Mouse (Mus musculus): ENCODE measurements at regions not wholly inside any gene's neighbourhood (a gene's known extent, or its start where the extent isn't known, plus 50 kb on each side); places are given as distances from the start of the nearest gene placed in this dataset.
A peak's percentile ranks its signal among the peaks of the same experiment; 100 is the strongest.

DNA sequence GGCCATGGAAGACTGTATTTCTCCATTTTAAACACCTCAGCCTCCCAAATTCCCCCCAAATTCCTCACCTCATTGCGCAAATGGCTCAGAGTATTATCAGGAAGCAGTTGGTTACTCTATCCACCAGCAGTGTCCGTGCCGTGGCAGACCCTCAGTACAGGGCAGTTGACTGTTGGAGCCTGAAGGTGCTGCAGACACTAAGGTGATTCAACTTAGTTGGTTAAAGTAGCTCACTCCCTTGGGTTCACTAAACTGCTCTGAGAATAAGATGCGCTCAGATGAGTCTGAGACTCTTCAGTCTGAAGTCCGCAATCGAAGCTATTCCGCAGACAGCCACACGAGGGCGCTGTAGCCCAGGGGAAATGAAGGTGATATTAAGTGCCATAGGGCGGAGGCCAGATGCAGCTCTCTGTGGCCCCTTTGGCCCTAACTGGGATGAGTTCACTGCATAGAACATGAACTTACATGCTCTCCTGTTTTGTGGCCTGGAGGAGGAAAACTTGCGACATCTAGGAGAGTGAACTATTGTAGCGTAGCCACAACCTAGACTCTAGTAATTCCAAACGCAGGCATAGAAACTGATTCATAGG, 62.9 kb downstream of the Amer3 start:
- H3K4me1 ChIP-seq = no peaks in the 10 kb centered on the region
- H3K27ac ChIP-seq (replicated peaks) = no peak overlapping the region
- H3K4me3 ChIP-seq = no peak overlapping the region
- no peak overlapping the region for H3K9ac ChIP-seq (replicated peaks)
- peak; percentile 38 for ATAC-seq (ENCODE audit: low FRiP score, low read depth)
- no peak overlapping the region for H3K4me2 ChIP-seq (replicated peaks)
- no peaks in the 10 kb centered on the region for H3K9me3 ChIP-seq
- no peaks in the 10 kb centered on the region for H3K27me3 ChIP-seq
- 36% methylated on average over 13 of the region's 13 CpGs for WGBS
- H3K36me3 ChIP-seq = no peaks in the 10 kb centered on the region

DNA sequence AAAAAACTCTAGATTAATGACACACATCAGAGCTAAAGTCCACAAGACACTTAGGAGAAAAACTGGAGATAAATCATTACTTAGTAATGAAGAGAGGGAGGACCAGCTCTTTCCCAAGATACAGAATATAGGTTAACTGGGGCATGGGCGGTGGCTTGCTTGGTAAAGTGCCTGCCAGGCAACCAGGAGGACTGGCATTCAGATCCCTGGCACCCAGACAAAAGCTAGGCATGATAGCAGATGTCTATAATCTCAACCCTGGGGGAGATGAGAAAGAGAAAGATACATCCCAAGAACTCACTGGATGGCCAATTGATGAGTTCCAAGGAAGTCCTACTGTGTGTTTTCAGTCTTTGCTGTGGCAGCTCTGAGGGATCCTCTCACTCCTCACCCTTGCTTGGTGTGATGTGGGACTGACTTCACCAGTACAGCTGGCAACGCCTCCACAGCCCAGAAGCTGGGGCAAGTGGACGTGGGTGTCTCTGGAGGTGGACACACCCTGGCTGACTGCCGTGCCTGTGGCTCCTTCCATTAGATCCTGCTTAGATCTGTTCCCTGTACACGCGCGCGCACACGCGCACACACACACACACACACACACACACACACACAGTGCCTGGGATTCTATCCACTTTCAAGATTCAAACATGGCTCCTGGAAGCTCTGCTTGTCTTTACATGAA, 74.6 kb downstream of the Amer3 start:
- 86% methylated on average over 10 of the region's 10 CpGs for WGBS
- Histone ChIP-seq H3K9me3 (no peaks in the 10 kb centered on the region), H3K27ac (replicated peaks) (no peak overlapping the region), H3K36me3 (no peaks in the 10 kb centered on the region), H3K27me3 (no peaks in the 10 kb centered on the region; the same call in 1 of the 2 replicates), H3K4me3 (no peak overlapping the region), H3K9ac (replicated peaks) (no peak overlapping the region), H3K4me2 (replicated peaks) (no peak overlapping the region), H3K4me1 (no peaks in the 10 kb centered on the region)
- ATAC-seq (ENCODE audit: low FRiP score, low read depth) = no peak

DNA sequence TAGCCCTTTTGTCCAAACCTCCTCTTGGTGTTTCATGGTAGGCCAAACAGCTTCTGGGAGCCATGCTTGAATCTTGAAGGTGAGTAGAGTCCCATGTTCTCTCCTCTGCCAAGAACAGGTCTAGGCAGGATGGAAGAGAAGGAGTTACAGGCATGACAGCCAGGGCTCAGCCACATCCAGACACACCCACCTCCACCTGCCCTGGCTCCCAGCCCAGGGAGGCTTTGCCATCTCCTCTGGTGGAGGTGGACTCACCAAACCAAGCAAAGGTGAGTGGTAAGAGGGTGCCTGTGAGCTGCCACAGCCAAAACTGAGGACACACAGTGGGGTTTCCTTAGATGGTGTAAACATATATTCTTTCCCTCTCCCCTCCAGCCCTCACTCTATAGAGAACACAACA, 78.0 kb downstream of the Amer3 start:
- no peak for ATAC-seq (ENCODE audit: low FRiP score, low read depth)
- Histone ChIP-seq H3K36me3 (no peaks in the 10 kb centered on the region), H3K4me1 (no peaks in the 10 kb centered on the region), H3K9me3 (no peaks in the 10 kb centered on the region), H3K27ac (replicated peaks) (no peak overlapping the region), H3K4me2 (replicated peaks) (no peak overlapping the region), H3K4me3 (no peak overlapping the region), H3K27me3 (no peaks in the 10 kb centered on the region; the same call in 1 of the 2 replicates), H3K9ac (replicated peaks) (no peak overlapping the region)

DNA sequence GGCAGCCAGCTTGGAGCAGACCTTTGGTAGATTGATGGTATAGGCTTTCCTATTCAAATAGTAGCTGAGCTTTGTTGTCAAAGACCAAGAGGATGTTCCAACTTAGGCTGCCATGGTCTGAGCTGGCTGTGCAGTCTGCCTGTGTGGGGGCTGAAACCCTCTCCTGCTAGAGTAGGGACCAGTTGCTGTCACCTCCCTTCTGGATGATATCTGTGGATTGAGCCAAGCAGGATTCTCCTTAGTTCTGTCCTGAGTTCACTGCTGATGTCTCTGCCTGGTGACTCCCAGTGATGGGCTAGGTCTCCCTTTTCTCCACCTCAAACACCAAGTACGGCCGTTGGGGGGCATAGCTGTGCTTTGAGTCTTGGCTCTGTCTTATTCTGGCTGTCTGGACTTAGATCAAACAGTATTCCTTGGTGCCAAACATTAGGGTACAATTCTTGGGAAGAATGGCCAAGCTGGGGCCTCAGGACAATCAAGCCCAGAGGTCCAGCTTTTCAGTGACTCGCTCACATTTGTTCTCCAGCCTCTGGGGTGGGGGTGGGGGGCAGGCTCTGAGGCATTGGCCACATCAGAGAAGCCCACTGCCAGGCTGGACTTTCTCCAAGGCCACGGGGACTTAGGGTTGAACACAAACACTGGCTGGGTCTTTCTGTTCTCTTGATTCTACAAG, 84.6 kb downstream of the Amer3 start:
- no peaks in the 10 kb centered on the region for H3K27me3 ChIP-seq
- H3K9ac ChIP-seq (replicated peaks) = no peak overlapping the region
- peak overlapping the region; percentile 83 for H3K27ac ChIP-seq (replicated peaks)
- no peak overlapping the region for H3K4me3 ChIP-seq
- peak overlapping the region; percentile 8; the same call in 1 of the 2 replicates for H3K4me2 ChIP-seq (replicated peaks)
- H3K4me1 ChIP-seq = peaks cover 26% of the 10 kb centered on the region
- 72% methylated on average over 4 of the region's 4 CpGs for WGBS
- no peak for ATAC-seq (ENCODE audit: low FRiP score, low read depth)
- no peaks in the 10 kb centered on the region for H3K9me3 ChIP-seq
- H3K36me3 ChIP-seq = no peaks in the 10 kb centered on the region

DNA sequence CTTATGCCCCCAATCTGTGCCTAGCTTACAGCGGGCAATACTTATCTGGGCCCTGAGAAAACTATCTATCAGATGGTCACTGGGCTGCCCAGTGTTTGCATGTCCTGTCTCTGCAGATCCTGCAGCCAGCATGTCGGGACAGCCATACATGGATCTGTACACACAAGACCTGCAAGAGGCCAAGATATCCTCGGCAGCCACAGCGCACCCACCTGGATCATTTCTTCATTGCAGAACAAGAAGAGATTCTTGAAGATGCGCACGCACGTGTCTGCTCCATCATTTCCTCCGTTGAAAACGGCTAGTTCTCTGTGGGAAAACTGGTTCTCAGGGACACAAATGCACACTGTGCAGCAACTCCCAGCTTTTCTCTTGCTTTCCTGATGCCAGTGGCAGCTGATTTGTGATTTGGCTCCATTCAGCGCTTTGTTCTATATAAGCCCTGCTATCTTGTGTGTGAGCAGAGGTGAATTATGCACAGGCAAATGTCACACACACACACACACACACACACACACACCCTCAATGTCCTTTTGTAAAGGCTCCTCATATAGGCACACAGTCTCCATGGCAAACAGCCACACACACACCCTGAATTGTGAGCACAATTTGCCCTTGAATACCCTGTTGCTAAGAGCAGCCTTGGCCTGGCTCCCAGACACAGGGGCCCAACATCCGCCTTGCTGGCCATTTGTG, 85.5 kb downstream of the Amer3 start:
- 68% methylated on average over 11 of the region's 11 CpGs for WGBS
- H3K4me1 ChIP-seq = peaks cover 26% of the 10 kb centered on the region
- no peaks in the 10 kb centered on the region for H3K9me3 ChIP-seq
- H3K4me2 ChIP-seq (replicated peaks) = peak overlapping the region; percentile 8; the same call in 1 of the 2 replicates
- peak overlapping the region; percentile 84 for H3K27ac ChIP-seq (replicated peaks)
- ATAC-seq (ENCODE audit: low FRiP score, low read depth) = peak; percentile 82
- no peaks in the 10 kb centered on the region for H3K36me3 ChIP-seq
- H3K27me3 ChIP-seq = no peaks in the 10 kb centered on the region
- H3K9ac ChIP-seq (replicated peaks) = no peak overlapping the region
- H3K4me3 ChIP-seq = no peak overlapping the region

DNA sequence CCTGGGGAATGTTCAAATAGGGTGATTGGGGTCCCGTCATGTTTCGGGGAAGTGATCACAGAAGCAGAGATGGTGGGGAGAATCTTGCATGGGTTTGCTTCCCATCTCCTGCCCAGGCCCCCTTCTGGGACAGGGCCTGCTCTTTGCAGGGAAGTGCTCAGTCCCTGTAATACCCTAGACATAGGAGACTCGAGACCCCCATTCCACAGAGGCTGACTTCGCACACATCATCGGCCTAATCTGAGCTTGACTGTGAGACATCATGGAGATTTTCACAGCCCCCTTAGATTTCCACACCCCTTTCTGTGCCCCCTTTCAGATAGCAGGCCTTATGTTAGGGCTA, 86.0 kb downstream of the Amer3 start:
- 70% methylated on average over 5 of the region's 5 CpGs for WGBS
- no peaks in the 10 kb centered on the region for H3K36me3 ChIP-seq
- ATAC-seq (ENCODE audit: low FRiP score, low read depth) = no peak; the same call in 1 of the 2 replicates
- H3K4me2 ChIP-seq (replicated peaks) = no peak overlapping the region
- H3K9ac ChIP-seq (replicated peaks) = no peak overlapping the region
- no peaks in the 10 kb centered on the region for H3K27me3 ChIP-seq
- H3K4me3 ChIP-seq = no peak overlapping the region
- H3K9me3 ChIP-seq = no peaks in the 10 kb centered on the region
- peaks cover 26% of the 10 kb centered on the region for H3K4me1 ChIP-seq
- peak overlapping the region; percentile 84 for H3K27ac ChIP-seq (replicated peaks)

DNA sequence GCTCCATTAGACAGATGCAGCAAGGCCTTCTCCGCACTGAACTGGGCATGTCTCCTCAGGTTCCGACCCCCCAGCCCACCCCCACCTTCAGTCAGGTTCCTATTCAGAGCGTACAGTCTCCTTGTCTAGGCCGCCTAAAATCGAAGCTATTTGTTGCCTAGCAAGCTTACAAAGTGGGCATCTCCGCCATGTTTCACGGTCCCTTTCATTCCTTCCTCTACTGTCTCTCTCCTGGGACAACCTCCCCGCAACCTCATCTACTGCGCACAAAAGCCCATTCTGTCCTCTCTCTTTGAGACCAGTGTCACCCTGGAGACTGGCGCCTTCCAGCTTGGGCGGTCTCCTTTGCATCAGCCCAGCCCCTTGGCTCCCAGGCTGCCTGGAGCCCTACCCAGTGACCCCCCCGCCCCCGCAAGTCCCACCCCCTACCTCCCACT, 86.8 kb downstream of the Amer3 start:
- H3K27me3 ChIP-seq = no peaks in the 10 kb centered on the region
- peaks cover 26% of the 10 kb centered on the region for H3K4me1 ChIP-seq
- peak overlapping the region; percentile 84 for H3K27ac ChIP-seq (replicated peaks)
- no peak overlapping the region for H3K4me3 ChIP-seq
- H3K4me2 ChIP-seq (replicated peaks) = no peak overlapping the region; the same call in 1 of the 2 replicates
- 39% methylated on average over 13 of the region's 13 CpGs for WGBS
- ATAC-seq (ENCODE audit: low FRiP score, low read depth) = peak; percentile 82
- H3K9me3 ChIP-seq = no peaks in the 10 kb centered on the region
- no peak overlapping the region for H3K9ac ChIP-seq (replicated peaks)
- H3K36me3 ChIP-seq = no peaks in the 10 kb centered on the region

DNA sequence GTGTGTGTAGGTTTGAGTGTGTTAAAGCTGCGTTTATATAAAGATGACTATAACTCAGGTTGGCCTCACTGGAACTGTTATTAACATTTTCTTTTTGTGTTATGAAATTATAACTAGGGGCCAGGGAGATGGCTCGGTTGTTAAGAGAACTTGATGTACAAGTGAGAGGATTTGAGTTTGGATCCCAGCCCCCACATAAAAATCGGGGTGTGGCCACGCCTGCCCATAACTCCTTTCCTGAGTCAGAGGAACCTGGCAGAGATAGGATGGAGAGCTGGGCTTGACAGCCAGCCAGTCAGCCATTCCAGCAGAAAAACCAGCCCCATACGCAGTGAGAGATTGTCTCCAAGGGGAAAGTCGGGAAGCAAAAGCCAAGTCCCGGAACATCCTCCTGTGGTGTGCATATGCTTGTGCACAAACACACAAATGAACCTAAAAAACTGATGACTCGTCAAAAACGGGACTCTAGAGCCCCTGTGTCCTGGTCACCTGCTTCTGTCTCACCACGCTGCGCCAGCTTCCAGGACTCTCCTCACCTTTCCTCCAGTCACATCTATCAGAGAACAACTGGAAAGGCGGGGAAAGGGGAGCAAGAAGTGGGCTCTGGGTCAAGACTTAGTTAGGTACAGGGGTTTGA, 97.8 kb downstream of the Amer3 start:
- Histone ChIP-seq H3K9ac (replicated peaks) (no peak overlapping the region), H3K4me3 (no peak overlapping the region), H3K4me2 (replicated peaks) (peak overlapping the region; percentile 78; the same call in 1 of the 2 replicates), H3K9me3 (no peaks in the 10 kb centered on the region), H3K36me3 (no peaks in the 10 kb centered on the region), H3K4me1 (peaks cover 14% of the 10 kb centered on the region), H3K27me3 (peaks cover 64% of the 10 kb centered on the region), H3K27ac (replicated peaks) (no peak overlapping the region)
- WGBS = 52% methylated on average over 12 of the region's 12 CpGs
- ATAC-seq (ENCODE audit: low FRiP score, low read depth) = no peak

DNA sequence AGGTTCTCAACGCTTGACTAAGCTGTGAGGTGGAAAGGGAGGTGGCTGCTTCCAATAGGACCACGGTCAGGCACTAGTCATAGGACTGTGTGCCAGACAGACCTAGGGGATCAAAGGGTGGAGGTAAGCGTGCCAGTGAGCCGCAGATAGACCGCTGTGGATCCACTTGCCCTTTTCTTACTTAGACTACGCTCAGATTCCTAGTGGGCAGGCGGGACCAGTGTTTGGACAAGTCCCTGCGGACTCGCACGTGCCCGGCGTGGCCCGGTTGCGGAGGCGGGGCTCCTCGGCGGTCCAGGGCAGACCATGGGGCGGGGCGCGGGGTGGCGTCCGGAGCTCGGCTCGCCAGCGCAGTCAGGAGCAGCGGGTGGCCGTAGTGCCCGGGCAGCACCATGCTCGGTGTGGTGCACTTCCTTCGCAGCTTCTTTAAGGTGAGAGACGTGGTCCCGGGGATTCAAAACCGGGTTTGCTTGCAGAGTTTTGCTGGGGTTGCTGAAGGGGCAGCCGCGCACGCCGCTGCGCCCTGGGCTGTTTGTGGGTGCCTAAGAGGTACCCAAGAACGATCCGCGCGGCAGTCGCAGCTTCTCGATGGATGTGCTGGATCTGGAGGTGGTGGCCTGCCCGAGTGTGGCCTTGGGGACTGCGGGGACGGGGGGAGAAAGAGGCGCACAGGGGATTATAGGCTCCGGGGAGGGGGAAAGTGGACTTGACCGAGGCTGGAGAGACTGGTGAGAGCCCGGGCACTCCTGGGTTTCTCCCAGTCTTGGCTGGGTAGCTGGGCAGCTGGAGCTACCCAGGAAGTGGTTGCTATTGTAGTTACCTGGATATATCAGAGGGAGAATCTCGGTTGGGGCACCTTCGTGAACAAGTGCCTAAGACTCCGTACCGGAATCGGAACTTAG, 98.6 kb downstream of the Amer3 start:
- no peaks in the 10 kb centered on the region for H3K9me3 ChIP-seq
- H3K27me3 ChIP-seq = peaks cover 64% of the 10 kb centered on the region
- no peaks in the 10 kb centered on the region for H3K36me3 ChIP-seq
- H3K4me3 ChIP-seq = peak overlapping the region; percentile 44
- peak overlapping the region; percentile 43 for H3K9ac ChIP-seq (replicated peaks)
- WGBS = 1% methylated on average over 56 of the region's 56 CpGs
- peak overlapping the region; percentile 78 for H3K4me2 ChIP-seq (replicated peaks)
- H3K4me1 ChIP-seq = peaks cover 14% of the 10 kb centered on the region
- H3K27ac ChIP-seq (replicated peaks) = no peak overlapping the region
- ATAC-seq (ENCODE audit: low FRiP score, low read depth) = peak; percentile 68

DNA sequence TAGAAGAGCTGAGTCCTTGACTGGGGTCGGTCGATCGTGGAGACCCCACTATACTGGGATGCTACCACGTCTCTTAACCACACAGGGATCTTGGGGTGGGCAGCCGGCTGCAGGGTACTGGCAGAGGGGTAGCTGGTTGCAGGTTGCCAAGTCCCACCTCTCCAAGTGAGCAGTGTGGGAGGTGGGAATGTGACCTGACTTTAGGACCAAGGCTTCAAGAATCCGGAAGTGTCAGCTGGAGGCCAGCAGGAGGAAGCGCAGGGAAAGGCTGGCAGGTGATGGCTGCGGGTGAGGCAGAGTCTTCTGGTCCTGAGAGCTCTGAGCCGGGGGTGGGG, 99.2 kb downstream of the Amer3 start:
- under 1% methylated on average over 9 of the region's 9 CpGs for WGBS
- 0 out of 2 replicates have a peak, but pooled peaks have one; percentile 46 for ATAC-seq (ENCODE audit: low FRiP score, low read depth)
- peaks cover 14% of the 10 kb centered on the region for H3K4me1 ChIP-seq
- H3K27ac ChIP-seq (replicated peaks) = no peak overlapping the region
- H3K4me3 ChIP-seq = peak overlapping the region; percentile 44
- peak overlapping the region; percentile 78 for H3K4me2 ChIP-seq (replicated peaks)
- peaks cover 64% of the 10 kb centered on the region for H3K27me3 ChIP-seq
- no peaks in the 10 kb centered on the region for H3K9me3 ChIP-seq
- H3K9ac ChIP-seq (replicated peaks) = peak overlapping the region; percentile 43; the same call in 1 of the 2 replicates
- no peaks in the 10 kb centered on the region for H3K36me3 ChIP-seq

DNA sequence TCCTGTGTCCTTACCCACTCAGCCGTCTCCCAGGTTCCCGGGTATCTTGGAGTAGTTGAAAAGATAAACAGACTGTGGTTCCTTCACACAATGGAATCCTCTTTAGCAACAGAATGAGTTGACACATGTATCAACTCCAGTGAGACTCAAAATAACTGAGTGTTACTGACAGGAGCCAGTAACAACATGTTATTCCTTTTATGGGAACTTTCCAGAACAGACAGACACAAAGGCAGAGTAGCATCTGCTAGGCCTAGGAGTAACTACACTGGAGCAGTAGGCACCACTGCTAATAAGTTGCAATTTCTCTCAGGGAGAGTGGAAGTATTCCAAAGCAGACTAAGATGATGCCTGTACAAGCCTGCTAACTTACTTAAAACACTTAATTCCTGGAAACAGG, 107.1 kb downstream of the Amer3 start:
- Histone ChIP-seq H3K27me3 (0 out of 2 replicates have a peak, but pooled peaks cover 2% of the 10 kb centered on the region), H3K9me3 (no peaks in the 10 kb centered on the region)
- 65% methylated on average over 2 of the region's 2 CpGs for WGBS

More for the DNA sequence above, 107.1 kb downstream of the Amer3 start:
- H3K4me1 ChIP-seq = no peaks in the 10 kb centered on the region
- H3K4me2 ChIP-seq (replicated peaks) = no peak overlapping the region
- H3K9ac ChIP-seq (replicated peaks) = no peak overlapping the region
- no peak for ATAC-seq (ENCODE audit: low FRiP score, low read depth)
- H3K36me3 ChIP-seq = no peaks in the 10 kb centered on the region
- no peak overlapping the region for H3K4me3 ChIP-seq
- H3K27ac ChIP-seq (replicated peaks) = no peak overlapping the region

Data from midbrain, embryonic 12.5 days (tissue).